Mouse (Mus musculus) heart, adult 2 months (tissue): ENCODE data around the gene Coq3. TPM values are rescaled to one million over a fixed set of nuclear protein-coding genes. Genes with fewer than 3 reads are reported as not detected.

Experiments
- DNase-seq, 2 experiments: peaks; one replicate each; pipeline ENCODE4 v3.0.0; 2021
- H3K27ac ChIP-seq: fragments of 200-600 bp; 2 replicates; pipeline ENCODE4 v1.8.1; 2022
- H3K27me3 ChIP-seq: fragments of 200-500 bp; 2 replicates; pipeline ENCODE4 v1.6.1; 2012; ENCODE audit warnings: mild to moderate bottlenecking, low read length, inconsistent platforms, mixed read lengths; ENCODE audit not compliant: control insufficient read depth, insufficient read depth
- H3K36me3 ChIP-seq: fragments of 200-500 bp; 2 replicates; pipeline ENCODE4 v1.6.1; 2012; ENCODE audit warnings: low read length, inconsistent platforms; ENCODE audit not compliant: control insufficient read depth, insufficient read depth
- H3K4me1 ChIP-seq: fragments of 200-500 bp; 2 replicates; pipeline ENCODE4 v1.6.1; 2011; ENCODE audit warnings: low read length; ENCODE audit not compliant: control insufficient read depth, insufficient read depth
- H3K4me3 ChIP-seq: fragments of 200-600 bp; 2 replicates; pipeline ENCODE4 v1.8.1; 2022
- H3K79me2 ChIP-seq: fragments of 200-500 bp; replicated peaks from 2 replicates; pipeline ENCODE4 v1.6.1; 2012; ENCODE audit warnings: mild to moderate bottlenecking, inconsistent platforms, low read length, moderate library complexity, mixed read lengths; ENCODE audit not compliant: control insufficient read depth, insufficient read depth
- H3K9ac ChIP-seq: fragments of 200-500 bp; 2 replicates; pipeline ENCODE4 v1.6.1; 2012; ENCODE audit warnings: low read depth, mild to moderate bottlenecking, control low read depth, inconsistent platforms, low read length, mixed read lengths
- CTCF ChIP-seq: fragments of 200-600 bp; IDR thresholded peaks from 2 replicates; pipeline ENCODE4 v1.8.1; 2022; ENCODE audit warnings: antibody characterized with exemption, mild to moderate bottlenecking, moderate library complexity
- EP300 ChIP-seq: fragments of 200-500 bp; IDR thresholded peaks from 2 replicates; pipeline ENCODE4 v1.6.1; 2011; ENCODE audit warnings: low read depth, low read length, control low read depth; ENCODE audit not compliant: insufficient read depth
- POLR2A ChIP-seq: fragments of 200-500 bp; IDR thresholded peaks from 2 replicates; pipeline ENCODE4 v1.6.1; 2011; ENCODE audit warnings: mild to moderate bottlenecking, low read depth, low read length, control low read depth; ENCODE audit not compliant: insufficient read depth
- WGBS: fragments of 180-500 bp; shearing (Covaris S2); methylation state at CpG from one replicate; pipeline ENCODE4 v1.1.7; 2018; 5-methylcytosine and 5-hydroxymethylcytosine counted together
- intact Hi-C: fragments of 180-260 bp; cut with DNase I; formaldehyde crosslinking; loops from one replicate; pipeline ENCODE4 v1.15.1; 2025
- polyA plus RNA-seq: library from polyadenylated mRNA; depleted of rRNA; stranded (reverse); fragments of >200 nt; gene quantifications from 2 replicates; pipeline ENCODE4 v1.2.3, GENCODE M21; 2012
- total RNA-seq, 2 experiments: library from RNA; stranded (reverse); gene quantifications; 2 replicates each; pipeline ENCODE4 v1.2.3; 2021

Coq3 gene
- total and polyA plus RNA-seq, 3 experiments: 14.6 to 36.4 (median 35.6) TPM

- H3K79me2 ChIP-seq: no peaks in the 10 kb centered on the region
- no peak for DNase-seq
These were observed 55.9 kb downstream of the Coq3 start for GRCm38 (mm10) chr4:21935378-21935777.

GRCm38 (mm10) chr4:21936424-21936823 lies 57.0 kb downstream of the Coq3 start:
- Histone ChIP-seq H3K4me3 (no peak overlapping the region), H3K27ac (no peak overlapping the region), H3K79me2 (no peaks in the 10 kb centered on the region), H3K9ac (no peak overlapping the region), H3K36me3 (no peaks in the 10 kb centered on the region), H3K4me1 (no peaks in the 10 kb centered on the region), H3K27me3 (peaks cover under 1% of the 10 kb centered on the region)
- WGBS: 86% methylated on average over 9 of the region's 9 CpGs
- no peak for DNase-seq
- intact Hi-C loops: no loop called here
- TF ChIP-seq CTCF (no peak), POLR2A (no peak), EP300 (no peak)

More at GRCm38 (mm10) chr4:21935378-21935777, 55.9 kb downstream of the Coq3 start:
- Histone ChIP-seq H3K4me1 (no peaks in the 10 kb centered on the region), H3K9ac (no peak overlapping the region), H3K36me3 (no peaks in the 10 kb centered on the region), H3K27ac (no peak overlapping the region), H3K4me3 (no peak overlapping the region), H3K27me3 (peaks cover 2% of the 10 kb centered on the region)
- WGBS: 84% methylated on average over 2 of the region's 2 CpGs
- TF ChIP-seq POLR2A (no peak), CTCF (no peak), EP300 (no peak)
- intact Hi-C loops: no loop called here

DNA sequence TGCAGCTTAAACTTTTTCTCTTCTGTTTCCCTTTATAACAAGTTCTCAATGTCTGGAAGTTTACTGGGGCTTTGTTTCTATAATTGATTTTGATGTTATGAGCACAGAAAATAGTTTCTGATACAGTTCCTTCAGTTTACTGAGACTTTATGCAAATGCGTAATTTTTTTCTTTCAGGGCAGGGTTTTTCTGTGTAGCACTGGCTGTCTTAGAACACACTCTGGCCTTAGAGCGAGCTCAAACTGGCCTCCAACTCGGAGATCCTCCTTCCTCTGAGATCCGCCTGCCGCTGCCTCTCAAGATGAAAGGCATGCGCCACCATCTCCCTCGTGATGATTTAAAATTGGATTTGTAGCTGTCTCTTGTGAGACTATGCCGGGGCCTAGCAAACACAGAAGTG lies 58.4 kb downstream of the Coq3 start:
- intact Hi-C loops: no loop called here
- no peak overlapping the region for H3K27ac ChIP-seq
- H3K27me3 ChIP-seq: no peaks in the 10 kb centered on the region
- no peaks in the 10 kb centered on the region for H3K79me2 ChIP-seq
- H3K4me1 ChIP-seq: no peaks in the 10 kb centered on the region
- 87% methylated on average over 8 of the region's 8 CpGs for WGBS
- TF ChIP-seq CTCF: no peak
- no peak for TF ChIP-seq POLR2A
- TF ChIP-seq EP300: no peak
- no peaks in the 10 kb centered on the region for H3K36me3 ChIP-seq
- H3K4me3 ChIP-seq: no peak overlapping the region
- DNase-seq: no peak
- no peak overlapping the region for H3K9ac ChIP-seq

DNA sequence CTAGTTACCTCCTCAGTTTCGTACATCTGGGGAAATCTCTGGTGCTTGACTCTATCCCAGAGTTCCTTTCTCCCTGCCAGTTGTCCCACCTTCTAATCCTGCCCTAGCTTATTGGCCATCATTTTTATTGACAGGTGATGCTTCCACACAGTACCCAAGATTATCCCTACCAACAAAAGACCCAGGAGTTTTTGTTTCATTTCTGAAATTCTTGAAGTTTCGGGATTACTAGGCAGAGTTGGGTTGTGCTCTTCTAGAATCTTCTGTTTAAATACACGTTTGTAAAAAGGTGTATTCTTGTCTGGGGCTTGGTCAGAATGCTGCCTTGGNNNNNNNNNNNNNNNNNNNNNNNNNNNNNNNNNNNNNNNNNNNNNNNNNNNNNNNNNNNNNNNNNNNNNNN lies 65.2 kb downstream of the Coq3 start:
- WGBS: 74% methylated on average over 3 of the region's 3 CpGs
- TF ChIP-seq POLR2A: no peak
- no peak for TF ChIP-seq CTCF
- no peak for TF ChIP-seq EP300
- no peak overlapping the region for H3K9ac ChIP-seq
- H3K79me2 ChIP-seq: no peaks in the 10 kb centered on the region
- H3K36me3 ChIP-seq: no peaks in the 10 kb centered on the region
- H3K4me3 ChIP-seq: no peak overlapping the region
- no peak overlapping the region for H3K27ac ChIP-seq
- intact Hi-C loops: no loop called here
- H3K4me1 ChIP-seq: no peaks in the 10 kb centered on the region
- no peak for DNase-seq
- no peaks in the 10 kb centered on the region for H3K27me3 ChIP-seq

DNA sequence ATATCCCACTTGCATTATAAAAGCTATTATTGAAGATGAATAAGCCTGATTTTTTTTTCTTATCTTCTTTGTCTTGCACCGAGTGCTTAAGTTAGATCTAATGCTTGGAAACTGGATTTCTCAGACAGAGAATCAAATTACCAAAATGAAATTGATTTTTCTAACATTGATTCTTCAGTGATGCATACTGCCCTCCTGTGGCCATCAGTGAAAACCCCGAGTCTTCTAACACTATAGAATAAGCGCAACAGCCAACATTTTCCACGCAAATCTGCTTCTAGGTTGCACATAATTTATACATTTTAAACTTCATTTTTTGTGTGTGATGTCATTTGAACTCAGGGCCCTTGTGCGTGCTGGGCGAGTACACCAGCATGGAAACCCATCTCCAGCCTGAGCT lies 72.0 kb downstream of the Coq3 start:
- DNase-seq: no peak
- no peak overlapping the region for H3K4me3 ChIP-seq
- 29% methylated on average over 6 of the region's 6 CpGs for WGBS
- no peaks in the 10 kb centered on the region for H3K36me3 ChIP-seq
- H3K27ac ChIP-seq: no peak overlapping the region
- no peaks in the 10 kb centered on the region for H3K27me3 ChIP-seq
- H3K9ac ChIP-seq: no peak overlapping the region
- no peaks in the 10 kb centered on the region for H3K79me2 ChIP-seq
- no peaks in the 10 kb centered on the region for H3K4me1 ChIP-seq
- TF ChIP-seq EP300 (no peak), CTCF (peak; percentile 76), POLR2A (no peak)
- intact Hi-C loops: no loop called here

GRCm38 (mm10) chr4:21952255-21952654 lies 72.8 kb downstream of the Coq3 start:
- WGBS: 27% methylated on average over 2 of the region's 2 CpGs
- TF ChIP-seq CTCF (no peak), EP300 (no peak), POLR2A (no peak)
- no peaks in the 10 kb centered on the region for H3K27me3 ChIP-seq
- no peak overlapping the region for H3K9ac ChIP-seq
- no peaks in the 10 kb centered on the region for H3K36me3 ChIP-seq
- no peak overlapping the region for H3K27ac ChIP-seq
- intact Hi-C loops: loop anchor here (2.0 kb wide), 1 partner anchor 105 kb away; the partner anchor contains the start of gene Pnisr
- DNase-seq: no peak
- H3K4me3 ChIP-seq: no peak overlapping the region
- no peaks in the 10 kb centered on the region for H3K79me2 ChIP-seq
- no peaks in the 10 kb centered on the region for H3K4me1 ChIP-seq
